Mouse (Mus musculus) left cerebral cortex, postnatal 14 days (tissue): ENCODE data around the gene Lrrc23. TPM values are rescaled to one million over a fixed set of nuclear protein-coding genes. Genes with fewer than 3 reads are reported as not detected.
"Not testable (repeated sequence)": the region's sequence is repeated elsewhere in the genome, so short reads cannot be mapped to it uniquely, and the experiment has no call there.

Experiments used
- DNase-seq, 2 experiments: peaks; one replicate each; pipeline ENCODE4 v3.0.0; 2021 to 2022; ENCODE audit warnings: low spot score in 2 of 2, mixed read lengths in 1 of 2
- intact Hi-C: fragments of 180-260 bp; cut with DNase I; formaldehyde crosslinking; loops from one replicate; pipeline ENCODE4 v1.15.1; 2025
- total RNA-seq, 2 experiments: library from RNA; stranded (reverse); gene quantifications; 2 replicates each; pipeline ENCODE4 v1.2.3; 2021

The Lrrc23 gene
- total RNA-seq, 2 experiments from 2014 or later, result 0.47 to 0.81 TPM

DNA sequence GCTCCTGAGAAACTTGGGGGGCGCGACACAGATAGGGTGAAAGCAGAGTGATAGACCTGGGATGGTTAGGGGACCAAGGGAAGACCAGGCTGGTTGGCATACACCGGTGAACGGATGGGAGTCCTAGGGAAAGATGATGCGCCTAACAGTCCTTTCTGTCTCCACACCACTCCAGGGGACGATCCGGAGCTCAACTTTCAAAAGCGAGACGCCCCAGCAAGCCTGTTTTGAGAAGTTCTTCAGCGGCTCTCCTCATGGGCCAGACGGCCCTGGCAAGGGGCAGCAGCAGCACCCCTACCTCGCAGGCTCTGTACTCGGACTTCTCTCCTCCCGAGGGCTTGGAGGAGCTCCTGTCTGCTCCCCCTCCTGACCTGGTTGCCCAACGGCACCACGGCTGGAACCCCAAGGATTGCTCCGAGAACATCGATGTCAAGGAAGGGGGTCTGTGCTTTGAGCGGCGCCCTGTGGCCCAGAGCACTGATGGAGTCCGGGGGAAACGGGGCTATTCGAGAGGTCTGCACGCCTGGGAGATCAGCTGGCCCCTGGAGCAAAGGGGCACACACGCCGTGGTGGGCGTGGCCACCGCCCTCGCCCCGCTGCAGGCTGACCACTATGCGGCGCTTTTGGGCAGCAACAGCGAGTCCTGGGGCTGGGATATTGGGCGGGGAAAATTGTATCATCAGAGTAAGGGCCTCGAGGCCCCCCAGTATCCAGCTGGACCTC, 29.7 kb upstream of the Lrrc23 start:
- DNase-seq, result peak; percentile 68 to 70
- intact Hi-C loops, result no loop called here

DNA sequence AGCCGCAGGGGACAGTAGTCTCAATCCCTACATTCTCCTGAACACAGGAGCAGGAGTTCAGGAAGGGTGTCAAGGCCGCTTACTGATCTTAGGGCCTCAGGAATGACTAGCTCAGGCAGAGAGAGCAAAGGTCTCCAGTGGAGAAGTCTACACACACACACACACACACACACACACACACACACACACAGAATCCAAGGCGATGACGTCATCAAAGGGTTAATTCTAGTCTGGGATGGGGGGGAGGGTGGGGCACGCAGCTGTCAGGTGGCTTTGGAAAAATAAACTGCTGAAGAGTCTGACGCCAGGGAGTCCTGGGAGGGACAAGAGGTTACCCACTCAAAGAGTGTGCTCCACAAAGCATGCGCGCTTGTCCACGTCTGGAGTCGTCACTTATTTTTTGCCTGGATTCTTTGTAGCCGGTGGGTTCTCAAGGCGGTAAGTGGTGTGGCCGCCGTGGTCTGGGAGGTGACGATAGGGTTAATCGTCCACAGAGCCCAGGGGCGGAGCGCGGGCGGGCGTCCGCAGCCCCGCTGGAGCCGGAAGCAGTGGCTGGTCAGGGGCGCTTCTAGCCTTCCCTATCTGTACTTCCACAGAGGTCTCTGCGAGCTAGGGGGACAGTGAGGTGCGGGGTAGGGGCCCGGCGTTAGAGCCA, 29.0 kb upstream of the Lrrc23 start, which contains the start of gene Spsb2:
Gene Spsb2 (plus strand): TSS at position 304 of the 655 bp plus-strand sequence.
- intact Hi-C loops, result no loop called here
- DNase-seq, result peak in 1 of 2 experiments; percentile 56

- intact Hi-C loops, result no loop called here
- DNase-seq, result no peak
These were observed 28.4 kb upstream of the Lrrc23 start for GRCm38 (mm10) chr6:124807986-124808357.

- no peak for DNase-seq
- intact Hi-C loops, result no loop called here
These were observed 27.8 kb upstream of the Lrrc23 start for GRCm38 (mm10) chr6:124807366-124807765.

- no peak for DNase-seq
- intact Hi-C loops, result no loop called here
These were observed 27.1 kb upstream of the Lrrc23 start for GRCm38 (mm10) chr6:124806446-124807140.

- intact Hi-C loops, result loop anchor here (2.0 kb wide), 1 partner anchor 37 kb away; the partner anchor contains the start of gene Eno2
- peak; percentile 96 to 99 for DNase-seq
These were observed 26.1 kb upstream of the Lrrc23 start for GRCm38 (mm10) chr6:124805341-124806321.

- intact Hi-C loops, result loop anchor here (2.0 kb wide), 1 partner anchor 36 kb away; the partner anchor contains the start of gene Eno2
- DNase-seq, result no peak
These were observed 24.8 kb upstream of the Lrrc23 start for GRCm38 (mm10) chr6:124804341-124804740.

DNA sequence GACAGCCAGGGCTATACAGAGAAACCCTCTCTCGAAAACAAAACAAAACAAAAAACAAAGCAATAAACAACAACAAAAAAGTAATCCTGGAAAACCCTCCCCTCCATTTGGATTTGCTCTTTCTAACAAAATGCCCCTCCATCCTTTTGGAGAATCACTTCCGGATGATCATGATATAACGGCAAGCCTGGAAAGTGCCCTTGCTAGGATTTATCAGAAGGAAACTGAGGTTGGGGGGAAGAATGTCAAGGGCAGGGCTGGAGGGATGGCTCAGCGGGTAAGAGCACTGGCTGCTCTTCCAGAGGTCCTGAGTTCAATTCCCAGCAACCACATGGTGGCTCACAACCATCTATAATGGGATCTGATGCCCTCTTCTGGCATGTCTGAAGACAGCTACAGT, 24.2 kb upstream of the Lrrc23 start:
- intact Hi-C loops, result loop anchor here (2.0 kb wide), 1 partner anchor 35 kb away; the partner anchor contains the start of gene Eno2
- not testable (repeated sequence) for DNase-seq

DNA sequence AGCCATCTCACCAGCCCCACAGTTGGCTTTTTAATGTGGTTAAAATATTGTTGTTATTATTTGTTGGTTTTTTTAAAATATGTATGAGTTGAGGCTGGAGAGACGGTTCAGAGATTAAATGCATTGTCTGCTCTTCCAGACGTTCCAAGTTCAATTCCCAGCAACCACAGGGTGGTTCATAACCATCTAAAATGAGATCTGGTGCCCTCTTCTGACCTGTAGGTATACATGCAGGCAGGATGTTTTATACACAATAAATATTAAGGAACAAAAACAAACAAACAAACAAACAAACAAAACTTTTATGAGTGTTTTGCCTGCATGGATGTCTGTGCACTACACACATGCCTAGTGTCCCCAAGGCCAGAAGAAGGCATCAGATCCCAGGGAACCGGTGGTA, 23.5 kb upstream of the Lrrc23 start:
- intact Hi-C loops, result no loop called here

GRCm38 (mm10) chr6:124802400-124802799, 22.9 kb upstream of the Lrrc23 start:
- intact Hi-C loops, result not testable (repeated sequence)

More for the DNA sequence above, 23.5 kb upstream of the Lrrc23 start:
- DNase-seq, result no peak

GRCm38 (mm10) chr6:124796200-124796599, 16.7 kb upstream of the Lrrc23 start:
- no peak for DNase-seq

More at GRCm38 (mm10) chr6:124802400-124802799, 22.9 kb upstream of the Lrrc23 start:
- DNase-seq, result not testable (repeated sequence)

GRCm38 (mm10) chr6:124795781-124796180, 16.3 kb upstream of the Lrrc23 start:
- intact Hi-C loops, result no loop called here

More at GRCm38 (mm10) chr6:124796200-124796599, 16.7 kb upstream of the Lrrc23 start:
- intact Hi-C loops, result no loop called here

GRCm38 (mm10) chr6:124791911-124792310, 12.4 kb upstream of the Lrrc23 start:
- no peak for DNase-seq
- intact Hi-C loops, result no loop called here

More at GRCm38 (mm10) chr6:124795781-124796180, 16.3 kb upstream of the Lrrc23 start:
- DNase-seq, result no peak

GRCm38 (mm10) chr6:124790121-124790520, 10.6 kb upstream of the Lrrc23 start:
- no peak for DNase-seq
- intact Hi-C loops, result no loop called here

DNA sequence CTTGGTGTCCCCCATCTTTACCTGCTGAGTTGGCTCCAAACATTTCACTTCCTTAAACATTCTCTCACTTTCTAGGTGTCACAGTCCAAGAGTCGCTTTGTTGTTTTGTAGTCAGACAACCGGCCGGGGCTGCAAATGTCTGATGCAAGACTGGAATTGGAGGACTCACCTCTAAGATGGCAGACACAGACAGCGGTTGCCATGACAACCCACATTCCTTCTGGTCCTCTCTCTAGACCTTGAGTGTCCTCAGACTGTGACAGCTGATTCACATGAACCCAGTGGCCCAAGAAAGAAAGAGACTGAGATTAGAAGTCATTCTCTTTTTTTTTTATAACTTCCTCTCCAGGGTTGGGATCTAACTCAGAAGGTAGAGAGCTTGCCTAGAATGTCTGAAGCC, 10.0 kb upstream of the Lrrc23 start:
- no peak for DNase-seq
- intact Hi-C loops, result no loop called here

DNA sequence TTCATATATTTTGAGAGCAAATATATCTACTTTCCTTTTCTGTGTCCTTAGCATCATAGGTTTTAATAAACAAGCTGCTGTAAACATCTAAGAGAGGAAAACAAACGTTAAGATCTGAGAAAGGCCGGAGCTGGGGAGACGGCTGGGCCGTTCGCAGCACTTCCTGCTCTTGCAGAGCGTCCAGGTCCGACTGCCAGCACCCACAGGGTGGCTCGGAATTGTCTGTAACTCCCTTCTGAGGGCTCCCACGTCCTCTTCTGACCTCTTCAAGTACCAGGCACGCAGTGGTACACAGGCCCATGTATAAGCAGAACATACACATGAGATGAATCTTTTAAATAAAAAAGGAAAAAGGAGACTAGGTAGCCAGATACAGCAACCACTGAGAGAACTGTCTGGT, 8.2 kb upstream of the Lrrc23 start:
- DNase-seq, result no peak
- intact Hi-C loops, result no loop called here

DNA sequence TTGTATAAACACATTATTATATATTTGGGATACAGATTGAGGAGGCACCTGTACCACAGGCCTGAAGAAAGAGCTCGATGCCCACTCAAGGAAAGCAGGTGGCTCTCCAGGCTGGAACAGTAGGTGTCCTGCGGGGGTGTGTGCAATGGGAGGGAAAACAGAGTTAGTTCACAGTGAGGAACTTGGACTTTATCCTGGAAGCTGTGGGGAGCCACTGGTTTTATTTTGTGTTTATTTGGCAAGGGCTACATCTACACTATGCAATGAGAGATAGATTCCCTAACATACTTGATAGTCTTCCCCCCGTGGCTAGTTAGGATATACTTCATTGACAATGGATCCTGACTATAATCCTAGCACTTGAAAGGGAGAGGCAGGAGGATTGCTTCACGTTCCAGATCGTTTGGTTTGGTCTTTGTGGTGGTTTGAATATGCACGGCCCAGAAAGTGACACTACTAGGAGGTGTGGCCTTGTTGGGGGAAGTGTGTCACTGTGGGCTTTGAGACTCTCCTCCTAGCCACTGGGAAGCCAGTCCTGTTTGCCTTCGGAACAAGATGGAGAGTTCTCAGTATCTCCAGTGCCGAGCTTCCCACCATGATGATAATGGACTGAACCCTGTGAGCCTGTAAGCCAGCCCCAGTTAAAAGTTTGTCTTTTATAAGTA, 7.4 kb upstream of the Lrrc23 start:
- DNase-seq, result no peak
- intact Hi-C loops, result no loop called here

DNA sequence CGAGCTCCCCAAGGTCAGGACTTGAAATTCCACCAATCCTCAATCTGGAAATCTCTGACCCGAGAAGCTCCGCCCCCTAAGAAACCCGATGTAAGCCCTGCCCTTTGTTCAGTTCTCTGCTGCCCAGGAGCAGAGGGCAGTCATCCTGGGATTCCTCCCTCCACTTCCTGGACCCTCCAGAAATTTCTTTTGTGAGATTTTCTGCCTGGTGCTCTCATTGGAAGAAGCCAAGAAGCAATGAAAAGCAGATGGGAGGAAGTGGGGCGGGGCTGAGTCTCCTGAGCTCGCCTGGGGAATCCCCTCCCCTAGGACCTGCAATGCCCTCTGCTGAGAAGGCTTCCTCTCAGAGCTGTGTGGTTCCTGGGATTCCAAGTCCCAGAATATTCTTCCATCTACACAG, 2.9 kb upstream of the Lrrc23 start:
- DNase-seq, result no peak

More for the DNA sequence above, 2.9 kb upstream of the Lrrc23 start:
- intact Hi-C loops, result no loop called here
